ENCODE assay signal across 18 mouse cellular contexts in the genomic region with DNA sequence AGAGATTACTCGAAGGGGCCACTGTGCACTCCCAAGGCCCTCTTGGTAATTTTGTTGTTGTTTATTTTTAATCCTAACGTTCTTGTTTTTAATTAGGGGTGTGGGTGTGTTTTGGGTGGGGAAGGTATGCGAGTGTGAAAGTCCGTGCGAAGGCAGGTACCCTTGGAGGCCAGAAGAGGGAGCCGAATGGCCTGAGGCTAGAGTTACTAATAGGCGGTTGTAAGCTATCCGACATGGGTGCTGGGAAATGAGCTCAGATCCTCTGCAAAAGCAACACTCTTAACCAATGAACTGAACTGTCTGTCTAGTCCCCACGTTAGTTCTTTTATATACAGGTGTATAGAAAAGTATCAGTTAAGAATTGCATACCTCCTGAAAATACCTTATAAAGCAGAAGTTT. TPM values are rescaled to one million over a fixed set of nuclear protein-coding genes. Genes with fewer than 3 reads are reported as not detected.
DNase-seq lines count a peak whose midpoint lies in the region; ATAC-seq and TF ChIP-seq lines count a peak whose summit lies in the region.
"Had no signal": no experiment of that assay in that cellular context is flagged by ENCODE, and none has a peak within 500 bp of the region (broad histone marks: within the 10 kb centered on the region; RNA-seq: fewer than 3 reads in every experiment).

No protein-coding gene starts in this region.

- TF ChIP-seq POLR2A in small intestine, adult 2 months (IDR thresholded peaks at IDR 0.05; ENCODE audit: low read depth, low read length), result no peak

- POLR2A ChIA-PET in Patski (lab: Charles Lee), result no interaction called here

- H3K4me3 ChIP-seq in intestine, postnatal 0 days (ENCODE audit: low read depth, low read length), result no peak overlapping the region
- H3K4me3 ChIP-seq in intestine, embryonic 16.5 days (ENCODE audit: low read length), result no peak overlapping the region
- H3K4me3 ChIP-seq in midbrain, embryonic 11.5 days (ENCODE audit: low read depth, low read length), result no peak overlapping the region
- H3K4me3 ChIP-seq in midbrain, embryonic 15.5 days, result no peak overlapping the region
- H3K4me3 ChIP-seq in small intestine, adult 2 months (ENCODE audit: low read depth, low read length), result no peak overlapping the region
- H3K4me3 ChIP-seq: forebrain, embryonic 15.5 days; intestine, embryonic 15.5 days; limb, embryonic 15.5 days had no signal

- CTCF ChIA-PET in Patski (lab: Charles Lee), result interaction anchor here (0.7 to 3.0 kb wide), 8 partner anchors 8 to 56 kb away, joined by 3 to 28 read pairs (median 5); no protein-coding TSS in a partner anchor

- peaks cover 33% of the 10 kb centered on the region for H3K27me3 ChIP-seq in intestine, postnatal 0 days (replicated peaks; ENCODE audit: control insufficient read depth, insufficient read depth, low read length)
- H3K27me3 ChIP-seq in intestine, embryonic 16.5 days (replicated peaks; ENCODE audit: control insufficient read depth, insufficient read depth, low read length), result peaks cover 9% of the 10 kb centered on the region; the same call in 1 of the 2 replicates
- H3K27me3 ChIP-seq in midbrain, embryonic 11.5 days (ENCODE audit: control insufficient read depth, insufficient read depth, low read length), result peaks cover 27% of the 10 kb centered on the region
- peaks cover 22% of the 10 kb centered on the region for H3K27me3 ChIP-seq in midbrain, embryonic 15.5 days (replicated peaks)
- H3K27me3 ChIP-seq in Patski, result no peaks in the 10 kb centered on the region
- peaks cover 5% of the 10 kb centered on the region; the same call in 1 of the 2 replicates for H3K27me3 ChIP-seq in small intestine, adult 2 months (ENCODE audit: control insufficient read depth, insufficient read depth, low read length)

- H3K9ac ChIP-seq in intestine, postnatal 0 days (ENCODE audit: low read depth, low read length), result no peak overlapping the region
- H3K9ac ChIP-seq in intestine, embryonic 16.5 days (ENCODE audit: low read depth, low read length), result no peak overlapping the region
- H3K9ac ChIP-seq in midbrain, embryonic 11.5 days (ENCODE audit: low read length), result no peak overlapping the region
- no peak overlapping the region for H3K9ac ChIP-seq in midbrain, embryonic 15.5 days
- H3K9ac ChIP-seq: forebrain, embryonic 15.5 days; intestine, embryonic 15.5 days; limb, embryonic 15.5 days had no signal

- DNase-seq in midbrain, embryonic 11.5 days (ENCODE audit: low spot score, missing footprints), result peak; percentile 68
- no peak for DNase-seq in Patski (ENCODE audit: low read depth, low spot score)
- no peak for DNase-seq in layer of hippocampus, adult 18-20 months (ENCODE audit: low spot score in 2 of 2)
- no peak for DNase-seq in spleen, adult 12 weeks (ENCODE audit: low spot score)
- DNase-seq: adrenal gland, postnatal 36 days; cerebellum, adult 11 months; kidney, postnatal 4 days; thymus, postnatal 25 days had no signal

- no peak for ATAC-seq in intestine, postnatal 0 days
- no peak for ATAC-seq in intestine, embryonic 16.5 days
- ATAC-seq in midbrain, embryonic 11.5 days (ENCODE audit: low FRiP score), result no peak
- ATAC-seq in midbrain, embryonic 15.5 days (replicated peaks), result no peak
- no peak for ATAC-seq in Patski
- ATAC-seq: activated CD4-positive, CD25-positive, alpha-beta regulatory T cell, adult 4 months; forebrain, embryonic 15.5 days; intestine, embryonic 15.5 days had no signal

- 63% methylated on average over 9 of the region's 9 CpGs for WGBS in intestine, postnatal 0 days
- WGBS in intestine, embryonic 16.5 days, result 67% methylated on average over 9 of the region's 9 CpGs
- WGBS in midbrain, embryonic 11.5 days, result 46% methylated on average over 9 of the region's 9 CpGs
- WGBS in midbrain, embryonic 15.5 days, result 54% methylated on average over 9 of the region's 9 CpGs
- 57% methylated on average over 9 of the region's 9 CpGs for WGBS in small intestine, adult 2 months

- no peak overlapping the region for H3K27ac ChIP-seq in intestine, postnatal 0 days (ENCODE audit: low read depth, low read length)
- H3K27ac ChIP-seq in intestine, embryonic 16.5 days (ENCODE audit: low read length), result no peak overlapping the region
- no peak overlapping the region for H3K27ac ChIP-seq in midbrain, embryonic 11.5 days (ENCODE audit: low read depth, low read length)
- no peak overlapping the region for H3K27ac ChIP-seq in midbrain, embryonic 15.5 days
- H3K27ac ChIP-seq in small intestine, adult 2 months (ENCODE audit: insufficient read depth, low read depth, low read length), result no peak overlapping the region
- H3K27ac ChIP-seq: forebrain, embryonic 15.5 days; intestine, embryonic 15.5 days; limb, embryonic 15.5 days had no signal

- in situ Hi-C loops in Patski (cut with MboI; ENCODE audit: low pct_unique_long_range_greater_than_20kb), result no loop called here

- H3K9me3 ChIP-seq in intestine, postnatal 0 days (ENCODE audit: control insufficient read depth), result no peaks in the 10 kb centered on the region
- H3K9me3 ChIP-seq in intestine, embryonic 16.5 days (ENCODE audit: control insufficient read depth, low read length), result no peaks in the 10 kb centered on the region
- H3K9me3 ChIP-seq in midbrain, embryonic 11.5 days (ENCODE audit: control insufficient read depth, low read length), result no peaks in the 10 kb centered on the region
- H3K9me3 ChIP-seq in midbrain, embryonic 15.5 days, result no peaks in the 10 kb centered on the region
- H3K9me3 ChIP-seq: forebrain, embryonic 15.5 days; intestine, embryonic 15.5 days; limb, embryonic 15.5 days had no signal

- H3K4me2 ChIP-seq in intestine, postnatal 0 days (replicated peaks; ENCODE audit: low read depth), result no peak overlapping the region
- no peak overlapping the region for H3K4me2 ChIP-seq in intestine, embryonic 16.5 days (ENCODE audit: low read depth, low read length)
- no peak overlapping the region for H3K4me2 ChIP-seq in midbrain, embryonic 11.5 days
- no peak overlapping the region for H3K4me2 ChIP-seq in midbrain, embryonic 15.5 days
- H3K4me2 ChIP-seq: forebrain, embryonic 15.5 days; heart, embryonic 11.5 days; intestine, embryonic 15.5 days; limb, embryonic 15.5 days had no signal

- H3K36me3 ChIP-seq in intestine, postnatal 0 days (ENCODE audit: control insufficient read depth, insufficient read depth), result no peaks in the 10 kb centered on the region
- H3K36me3 ChIP-seq in intestine, embryonic 16.5 days (ENCODE audit: control insufficient read depth, insufficient read depth, low read length), result no peaks in the 10 kb centered on the region
- H3K36me3 ChIP-seq in midbrain, embryonic 11.5 days (ENCODE audit: control insufficient read depth, insufficient read depth, low read length), result no peaks in the 10 kb centered on the region
- H3K36me3 ChIP-seq in midbrain, embryonic 15.5 days (replicated peaks), result no peaks in the 10 kb centered on the region
- H3K36me3 ChIP-seq in small intestine, adult 2 months (ENCODE audit: control insufficient read depth, insufficient read depth, low read length), result no peaks in the 10 kb centered on the region
- H3K36me3 ChIP-seq: forebrain, embryonic 15.5 days; intestine, embryonic 15.5 days; limb, embryonic 15.5 days had no signal

- peaks cover 4% of the 10 kb centered on the region; the same call in 1 of the 2 replicates for H3K4me1 ChIP-seq in intestine, postnatal 0 days (replicated peaks; ENCODE audit: control insufficient read depth, insufficient read depth, low read length)
- H3K4me1 ChIP-seq in intestine, embryonic 16.5 days (ENCODE audit: control insufficient read depth, insufficient read depth, low read length), result peaks cover 25% of the 10 kb centered on the region
- no peaks in the 10 kb centered on the region for H3K4me1 ChIP-seq in midbrain, embryonic 11.5 days (ENCODE audit: control insufficient read depth, insufficient read depth, low read length)
- no peaks in the 10 kb centered on the region for H3K4me1 ChIP-seq in midbrain, embryonic 15.5 days
- H3K4me1 ChIP-seq in small intestine, adult 2 months (ENCODE audit: control insufficient read depth, insufficient read depth, insufficient read length, low read length), result peaks cover 11% of the 10 kb centered on the region; the same call in 1 of the 2 replicates

- TF ChIP-seq CTCF in intestine, postnatal 0 days (IDR thresholded peaks at IDR 0.05; ENCODE audit: low read depth), result peak; percentile 48
- peak; percentile 50 for TF ChIP-seq CTCF in Patski (IDR thresholded peaks at IDR 0.05)
- TF ChIP-seq CTCF in small intestine, adult 2 months (IDR thresholded peaks at IDR 0.05; ENCODE audit: extremely low read depth, insufficient read length, insufficient replicate concordance, low read depth, low read length), result peak; percentile 47; the same call in 1 of the 2 replicates

RNA-seq across cellular contexts. Expression of gene Nkx2-3, which starts 43.8 kb away (rescaled TPM):
- polyA plus RNA-seq in intestine, postnatal 0 days (2015; fragmentation: Nextera tagmentation; extraction: Ambion mirVana), result 54.3 and 56.9 TPM in 2 replicates
- 61.3 and 64.6 TPM in 2 replicates for polyA plus RNA-seq in intestine, embryonic 16.5 days (2015; fragmentation: Nextera tagmentation; extraction: Ambion mirVana)
- 0.60 and 0.77 TPM in 2 replicates for polyA plus RNA-seq in midbrain, embryonic 11.5 days (2014; fragmentation: Nextera tagmentation; extraction: Ambion mirVana)
- 0.40 and 0.98 TPM in 2 replicates for polyA plus RNA-seq in midbrain, embryonic 15.5 days (2015; fragmentation: Nextera tagmentation; extraction: Ambion mirVana)
- 0.14 TPM for polyA plus RNA-seq in Patski (2021)
- 12.3 and 24.9 TPM in 2 replicates for polyA plus RNA-seq in small intestine, adult 2 months (2012; rRNA removed)
- not detected for total RNA-seq in layer of hippocampus, adult 18-20 months (2021)
- total RNA-seq: adrenal gland, postnatal 36 days; gastrocnemius, adult 8-10 months had no signal
- polyA plus RNA-seq: activated CD4-positive, CD25-positive, alpha-beta regulatory T cell, adult 4 months; heart, embryonic 11.5 days; limb, embryonic 15.5 days had no signal

RNA-seq across cellular contexts. Expression of gene Got1, which starts 43.9 kb away (rescaled TPM):
- 82.3 and 85.0 TPM in 2 replicates for polyA plus RNA-seq in intestine, postnatal 0 days (2015; fragmentation: Nextera tagmentation; extraction: Ambion mirVana)
- polyA plus RNA-seq in intestine, embryonic 16.5 days (2015; fragmentation: Nextera tagmentation; extraction: Ambion mirVana), result 70.5 and 73.4 TPM in 2 replicates
- 46.6 and 47.0 TPM in 2 replicates for polyA plus RNA-seq in midbrain, embryonic 11.5 days (2014; fragmentation: Nextera tagmentation; extraction: Ambion mirVana)
- polyA plus RNA-seq in midbrain, embryonic 15.5 days (2015; fragmentation: Nextera tagmentation; extraction: Ambion mirVana), result 94.6 and 97.8 TPM in 2 replicates
- polyA plus RNA-seq in Patski (2021), result 311 TPM
- 36.0 and 41.3 TPM in 2 replicates for polyA plus RNA-seq in small intestine, adult 2 months (2012; rRNA removed)
- total RNA-seq in layer of hippocampus, adult 18-20 months (2021), result 100 to 1,000 TPM; 374 to 381 TPM
